Mouse (Mus musculus) spleen, adult 2 months (tissue): ENCODE data around the gene Bbx. TPM values are rescaled to one million over a fixed set of nuclear protein-coding genes. Genes with fewer than 3 reads are reported as not detected.
A peak's percentile ranks its signal among the peaks of the same experiment; 100 is the strongest.

Experiments used
- DNase-seq, 2 experiments: peaks; one replicate each; pipeline versions ENCODE4 v3.0.0 to v3.0.0-alpha.2; 2012 to 2021; ENCODE audit warnings: low spot score in 2 of 2, low read depth in 1 of 2
- H3K27ac ChIP-seq: fragments of 200-500 bp; 2 replicates; pipeline ENCODE4 v1.5.1; 2012; ENCODE audit warnings: low read length, inconsistent platforms; ENCODE audit not compliant: insufficient read depth
- H3K27me3 ChIP-seq: fragments of 200-500 bp; 2 replicates; pipeline ENCODE4 v1.6.1; 2012; ENCODE audit warnings: mild to moderate bottlenecking, moderate library complexity, low read length, inconsistent platforms; ENCODE audit not compliant: control insufficient read depth, insufficient read depth
- H3K36me3 ChIP-seq: fragments of 200-500 bp; 2 replicates; pipeline ENCODE4 v1.6.1; 2012; ENCODE audit warnings: mild to moderate bottlenecking, low read length, inconsistent platforms; ENCODE audit not compliant: control insufficient read depth, insufficient read depth
- H3K4me1 ChIP-seq: fragments of 200-500 bp; 2 replicates; pipeline ENCODE4 v1.6.1; 2011; ENCODE audit warnings: inconsistent platforms; ENCODE audit not compliant: control insufficient read depth, insufficient read depth, insufficient read length
- H3K4me3 ChIP-seq: fragments of 200-500 bp; 2 replicates; pipeline ENCODE4 v1.5.1; 2011; ENCODE audit warnings: mild to moderate bottlenecking, inconsistent platforms; ENCODE audit not compliant: insufficient read depth, insufficient read length; ENCODE audit errors: extremely low read depth
- CTCF ChIP-seq: fragments of 200-500 bp; IDR thresholded peaks from 2 replicates; pipeline ENCODE4 v1.5.1; 2011; ENCODE audit warnings: mild to moderate bottlenecking, inconsistent platforms; ENCODE audit not compliant: insufficient read depth, insufficient read length, insufficient replicate concordance; ENCODE audit errors: extremely low read depth
- POLR2A ChIP-seq: fragments of 200-500 bp; IDR thresholded peaks from 2 replicates; pipeline ENCODE4 v1.6.1; 2011; ENCODE audit warnings: low read depth, low read length, inconsistent platforms
- WGBS: fragments of 180-500 bp; shearing (Covaris S2); methylation state at CpG from one replicate; pipeline ENCODE4 v1.1.7; 2018; 5-methylcytosine and 5-hydroxymethylcytosine counted together
- polyA plus RNA-seq: library from polyadenylated mRNA; depleted of rRNA; stranded (reverse); fragments of >200 nt; gene quantifications from 2 replicates; pipeline ENCODE4 v1.2.3, GENCODE M21; 2012

Gene Bbx
- polyA plus RNA-seq, 1 experiment = 3.8 TPM

- WGBS = 80% methylated on average over 7 of the region's 7 CpGs
- TF ChIP-seq CTCF (peak; percentile 46; the same call in 1 of the 2 replicates), POLR2A (no peak)
- no peak overlapping the region for H3K27ac ChIP-seq
- H3K4me1 ChIP-seq = no peaks in the 10 kb centered on the region
- no peaks in the 10 kb centered on the region for H3K27me3 ChIP-seq
- DNase-seq = peak; percentile 27 to 54
- peaks cover 14% of the 10 kb centered on the region for H3K36me3 ChIP-seq
- H3K4me3 ChIP-seq = no peak overlapping the region
These were observed 230.5 kb downstream of the Bbx start for GRCm38 (mm10) chr16:50201546-50202151.

- Histone ChIP-seq H3K4me1 (no peaks in the 10 kb centered on the region), H3K27ac (no peak overlapping the region), H3K36me3 (peaks cover 16% of the 10 kb centered on the region), H3K4me3 (no peak overlapping the region), H3K27me3 (no peaks in the 10 kb centered on the region)
- TF ChIP-seq POLR2A = no peak
- no peak for TF ChIP-seq CTCF
- no peak for DNase-seq
- 93% methylated on average over 15 of the region's 15 CpGs for WGBS
These were observed 232.0 kb downstream of the Bbx start for GRCm38 (mm10) chr16:50200214-50200613.

- H3K27me3 ChIP-seq = no peaks in the 10 kb centered on the region
- no peak for DNase-seq
- H3K4me1 ChIP-seq = no peaks in the 10 kb centered on the region
- no peak overlapping the region for H3K27ac ChIP-seq
- TF ChIP-seq POLR2A (no peak), CTCF (no peak)
- H3K36me3 ChIP-seq = peaks cover 16% of the 10 kb centered on the region
- H3K4me3 ChIP-seq = no peak overlapping the region
- WGBS = 74% methylated on average over 4 of the region's 4 CpGs
These were observed 236.1 kb downstream of the Bbx start for GRCm38 (mm10) chr16:50196118-50196517.

GRCm38 (mm10) chr16:50192626-50193025 is 239.6 kb downstream of the Bbx start:
- no peak for DNase-seq
- H3K27ac ChIP-seq = no peak overlapping the region
- no peak overlapping the region for H3K4me3 ChIP-seq
- peaks cover 3% of the 10 kb centered on the region; the same call in 1 of the 2 replicates for H3K36me3 ChIP-seq
- TF ChIP-seq CTCF = no peak
- TF ChIP-seq POLR2A = no peak
- no peaks in the 10 kb centered on the region for H3K4me1 ChIP-seq
- H3K27me3 ChIP-seq = no peaks in the 10 kb centered on the region
- 93% methylated on average over 1 of the region's 1 CpGs for WGBS

- no peak overlapping the region for H3K27ac ChIP-seq
- no peaks in the 10 kb centered on the region for H3K27me3 ChIP-seq
- no peak overlapping the region for H3K4me3 ChIP-seq
- no peaks in the 10 kb centered on the region for H3K36me3 ChIP-seq
- 75% methylated on average over 6 of the region's 6 CpGs for WGBS
- TF ChIP-seq CTCF (no peak), POLR2A (no peak)
- no peaks in the 10 kb centered on the region for H3K4me1 ChIP-seq
- DNase-seq = no peak
These were observed 243.1 kb downstream of the Bbx start for GRCm38 (mm10) chr16:50189108-50189507.

DNA sequence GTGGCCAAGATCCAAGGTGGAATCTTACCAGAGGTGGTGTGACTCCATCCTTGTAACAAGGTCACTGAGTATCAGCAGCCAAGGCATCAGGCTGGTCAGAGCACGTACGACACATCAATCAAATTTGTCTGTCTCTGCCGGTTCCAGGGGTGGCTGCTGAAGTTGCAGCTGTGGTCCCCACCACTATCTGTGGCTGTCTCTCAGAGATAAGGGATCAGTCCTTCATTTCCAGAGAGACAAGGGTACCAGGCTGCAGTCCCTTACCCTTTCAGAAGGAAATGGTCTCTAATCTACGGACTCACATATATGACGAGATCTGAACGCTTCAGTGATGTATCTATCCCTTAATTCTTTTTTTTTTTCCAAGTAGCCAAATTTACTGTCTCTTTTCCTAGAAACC is 245.6 kb downstream of the Bbx start:
- DNase-seq = no peak
- Histone ChIP-seq H3K4me1 (no peaks in the 10 kb centered on the region), H3K27me3 (no peaks in the 10 kb centered on the region), H3K36me3 (no peaks in the 10 kb centered on the region), H3K4me3 (no peak overlapping the region), H3K27ac (no peak overlapping the region)
- TF ChIP-seq CTCF (no peak), POLR2A (no peak)
- WGBS = 60% methylated on average over 6 of the region's 6 CpGs

GRCm38 (mm10) chr16:50185041-50185440 is 247.1 kb downstream of the Bbx start:
- WGBS = 59% methylated on average over 5 of the region's 5 CpGs
- H3K4me1 ChIP-seq = no peaks in the 10 kb centered on the region
- TF ChIP-seq POLR2A = no peak
- TF ChIP-seq CTCF = no peak
- no peak overlapping the region for H3K27ac ChIP-seq
- no peaks in the 10 kb centered on the region for H3K36me3 ChIP-seq
- no peak overlapping the region for H3K4me3 ChIP-seq
- no peak for DNase-seq
- H3K27me3 ChIP-seq = no peaks in the 10 kb centered on the region
